Mouse (Mus musculus) thymus, adult 2 months (tissue): ENCODE data around the gene Catsper4.

Experiments
- CTCF ChIP-seq: fragments of 200-500 bp; IDR thresholded peaks from 2 replicates; pipeline ENCODE4 v1.5.1; 2012; ENCODE audit warnings: mild to moderate bottlenecking, control low read depth, low read length, moderate library complexity, borderline replicate concordance; ENCODE audit not compliant: control insufficient read depth, poor library complexity, insufficient read depth; ENCODE audit errors: extremely low read depth
- POLR2A ChIP-seq: fragments of 200-500 bp; IDR thresholded peaks from 2 replicates; pipeline ENCODE4 v1.6.1; 2012; ENCODE audit warnings: mild to moderate bottlenecking, low read length, control low read depth, moderate library complexity; ENCODE audit not compliant: control insufficient read depth, poor library complexity, insufficient read depth; ENCODE audit errors: extremely low read depth

DNA sequence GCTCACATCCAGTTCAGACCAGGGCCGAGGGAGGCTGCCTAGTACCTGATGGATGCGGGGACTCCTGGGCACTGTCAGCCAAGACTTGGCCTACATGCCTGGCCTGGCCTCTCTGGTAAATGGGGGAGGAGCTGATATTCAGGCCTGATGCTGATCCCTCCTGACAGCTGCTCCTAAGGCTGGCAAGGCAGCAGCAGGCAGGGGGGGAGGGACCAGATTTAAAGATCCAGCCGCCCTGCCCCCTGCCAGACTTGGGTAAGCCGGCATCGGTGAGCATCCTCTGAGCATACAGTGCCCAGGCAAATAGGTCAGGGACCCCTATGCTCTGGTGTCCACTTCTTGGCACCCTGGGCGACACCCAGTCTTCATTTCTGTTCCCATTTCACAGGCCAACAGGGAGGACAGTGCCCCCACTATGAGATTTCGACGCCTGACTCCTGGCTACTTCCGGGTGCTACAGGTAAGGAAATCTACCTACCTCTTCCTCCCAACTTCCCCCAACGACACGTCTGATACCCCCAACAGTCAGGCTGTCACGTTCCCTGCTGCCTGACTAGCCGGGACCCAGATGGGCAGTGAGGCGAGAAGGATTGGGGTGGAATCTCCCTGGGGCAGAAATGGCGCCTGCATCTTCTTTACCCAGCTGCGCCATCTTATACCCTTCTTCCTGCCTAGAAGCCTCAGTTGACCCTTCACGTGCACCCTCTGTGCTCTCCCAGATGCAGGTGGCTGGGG is 16.5 kb upstream of the Catsper4 start, which contains the start of gene E130218I03Rik:
- TF ChIP-seq CTCF (no peak), POLR2A (no peak)
